Mouse (Mus musculus) cortical plate, adult 2 months (tissue): ENCODE results near the gene Tmprss2.

ENCODE experiments used
- CTCF ChIP-seq: fragments of 200-500 bp; IDR thresholded peaks from 2 replicates; pipeline ENCODE4 v1.5.1; 2011; ENCODE audit warnings: mild to moderate bottlenecking, control low read depth, low read length; ENCODE audit not compliant: insufficient read depth; ENCODE audit errors: extremely low read depth
- POLR2A ChIP-seq: fragments of 200-500 bp; IDR thresholded peaks from 2 replicates; pipeline ENCODE4 v1.6.1; 2011; ENCODE audit warnings: mild to moderate bottlenecking, low read length, control low read depth; ENCODE audit not compliant: insufficient read depth; ENCODE audit errors: extremely low read depth

GRCm38 (mm10) chr16:97639630-97640029 is 28.6 kb upstream of the Tmprss2 start:
- TF ChIP-seq CTCF (no peak), POLR2A (no peak)
